Mouse (Mus musculus) retina, embryonic 14.5 days (tissue): ENCODE measurements around the gene Rufy1.
A peak's percentile ranks its signal among the peaks of the same experiment; 100 is the strongest.
"Not testable (repeated sequence)": the region's sequence is repeated elsewhere in the genome, so short reads cannot be mapped to it uniquely, and the experiment has no call there.

Source experiments
- DNase-seq: peaks from one replicate; pipeline ENCODE4 v3.0.0-alpha.2; 2015; ENCODE audit warnings: low spot score

Rufy1 gene

DNA sequence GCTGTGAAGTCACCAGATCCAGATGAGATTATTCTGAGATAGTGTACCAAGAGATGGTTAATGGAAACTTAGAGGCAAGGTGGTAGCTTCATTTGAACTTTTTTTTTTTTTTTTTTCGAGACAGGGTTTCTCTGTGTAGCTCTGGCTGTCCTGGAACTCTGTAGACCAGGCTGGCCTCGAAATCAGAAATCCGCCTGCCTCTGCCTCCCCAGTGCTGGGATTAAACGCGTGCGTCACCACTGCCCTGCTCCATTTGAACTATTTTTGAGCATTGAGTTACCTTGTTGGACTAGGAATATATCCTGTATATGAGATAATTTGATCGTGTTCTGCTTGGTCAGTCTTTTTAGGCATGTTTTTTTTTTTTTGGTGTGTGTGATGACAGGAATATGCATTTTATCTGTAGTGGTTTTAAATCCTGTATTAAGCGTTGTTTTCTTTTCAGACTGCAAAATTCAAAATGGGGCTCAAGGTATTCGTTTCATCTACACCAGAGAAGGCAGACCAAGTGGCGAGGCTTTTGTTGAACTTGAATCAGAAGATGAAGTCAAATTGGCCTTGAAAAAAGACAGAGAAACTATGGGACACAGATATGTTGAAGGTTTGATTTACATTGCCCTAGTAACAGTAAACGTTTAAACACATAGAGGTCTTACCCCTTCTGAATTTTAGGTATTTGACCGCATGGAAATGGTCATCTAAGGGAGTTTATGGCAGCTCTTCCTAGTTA, 51.7 kb downstream of the Rufy1 start:
- DNase-seq: no peak

DNA sequence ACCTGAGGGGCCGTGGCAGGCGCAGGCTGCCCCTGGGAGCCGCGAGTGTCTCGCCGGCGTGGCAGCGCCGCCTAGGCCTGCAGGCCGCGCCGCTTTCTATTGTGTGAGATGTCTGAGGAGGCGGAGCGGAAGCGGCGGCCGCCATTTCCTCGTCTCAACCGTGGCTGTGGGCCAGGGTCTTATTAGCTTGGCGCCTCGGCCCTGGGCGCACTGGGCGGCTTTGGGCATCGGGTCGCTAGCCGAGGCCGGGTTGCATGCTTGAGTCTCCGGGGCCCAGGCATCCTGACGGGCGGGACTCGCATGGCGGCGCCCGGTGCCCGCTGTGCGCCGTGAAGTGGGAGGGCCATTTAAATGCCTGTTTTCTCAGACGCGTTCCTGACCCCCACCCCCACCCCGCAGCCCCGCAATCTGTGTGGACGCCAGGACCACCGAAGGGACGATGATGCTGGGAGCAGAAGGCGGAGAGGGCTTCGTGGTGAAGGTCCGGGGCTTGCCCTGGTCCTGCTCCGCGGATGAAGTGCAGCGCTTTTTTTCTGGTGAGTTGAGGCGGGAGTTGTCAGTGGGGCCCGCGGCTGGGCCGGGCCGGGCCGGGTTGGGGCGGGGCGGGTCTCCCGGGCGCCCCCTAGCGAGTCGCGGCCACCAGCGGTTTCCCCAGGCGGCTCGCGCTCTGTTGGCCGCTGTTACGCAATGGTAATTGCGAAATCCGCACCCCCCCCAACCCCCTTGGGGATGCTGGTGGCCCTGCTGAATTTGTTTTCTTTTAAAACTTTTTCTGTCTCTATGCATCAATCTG, 52.8 kb downstream of the Rufy1 start:
- DNase-seq: peak; percentile 86

- DNase-seq: peak; percentile 100
Measured at GRCm38 (mm10) chr11:50376911-50377891, 53.7 kb downstream of the Rufy1 start, which contains the start of gene Hnrnph1. TSS of gene Hnrnph1 (plus strand) at chr11:50376990.

- no peak for DNase-seq
Measured at GRCm38 (mm10) chr11:50376156-50376790, 54.7 kb downstream of the Rufy1 start.

DNA sequence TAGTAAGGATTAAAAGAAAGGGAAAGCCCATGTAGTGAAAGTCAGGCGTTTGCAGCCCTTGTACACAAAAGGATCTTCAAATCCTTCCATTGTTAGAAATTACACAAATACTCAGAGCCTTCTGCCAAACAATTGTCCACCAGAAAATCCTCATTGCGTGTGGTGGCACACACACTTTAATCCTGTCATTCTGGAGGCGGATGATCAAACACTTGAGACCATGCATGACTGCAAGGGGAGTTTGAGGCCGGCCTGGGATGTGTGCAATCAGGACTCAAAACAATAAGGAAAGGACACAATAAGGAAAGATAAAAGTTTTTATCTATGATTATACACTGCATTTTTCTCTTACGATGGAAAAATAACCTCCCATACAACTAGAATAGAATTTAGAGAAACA, 55.5 kb downstream of the Rufy1 start:
- no peak for DNase-seq

DNA sequence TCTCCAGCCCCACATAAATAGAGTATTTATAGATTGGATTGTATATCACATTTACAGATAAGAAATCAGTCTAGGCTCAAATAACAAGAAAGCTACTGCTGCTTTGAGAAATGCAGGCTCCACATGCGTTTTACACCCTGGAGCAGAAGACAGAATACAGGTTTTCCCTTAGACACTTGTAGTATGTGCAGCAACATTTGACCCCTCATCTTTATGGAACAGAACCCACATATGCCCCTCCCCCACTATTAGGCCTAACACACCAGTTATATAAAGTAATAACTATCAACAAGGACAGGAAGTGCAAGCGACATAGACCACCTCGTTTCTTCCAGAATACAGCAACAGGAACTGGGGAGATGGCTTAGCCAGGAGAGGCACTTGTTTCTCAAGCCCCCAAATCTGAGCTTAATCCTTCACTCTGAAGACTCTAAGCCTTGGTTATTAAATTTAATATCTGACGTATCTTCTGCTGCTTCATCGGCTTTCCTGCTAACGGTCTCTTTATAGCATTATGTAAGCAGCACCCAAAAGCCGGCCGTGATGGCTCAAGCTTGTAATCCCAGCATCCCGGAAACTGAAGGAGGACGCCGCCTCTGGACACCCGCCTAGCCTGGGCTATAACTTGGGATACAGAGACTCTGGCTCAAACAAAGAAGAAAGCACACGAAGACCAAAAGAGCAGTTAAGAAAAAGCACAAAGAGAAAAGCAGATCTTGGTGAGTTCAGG, 56.5 kb downstream of the Rufy1 start:
- DNase-seq: no peak

GRCm38 (mm10) chr11:50373621-50374020, 57.3 kb downstream of the Rufy1 start:
- DNase-seq: no peak

DNA sequence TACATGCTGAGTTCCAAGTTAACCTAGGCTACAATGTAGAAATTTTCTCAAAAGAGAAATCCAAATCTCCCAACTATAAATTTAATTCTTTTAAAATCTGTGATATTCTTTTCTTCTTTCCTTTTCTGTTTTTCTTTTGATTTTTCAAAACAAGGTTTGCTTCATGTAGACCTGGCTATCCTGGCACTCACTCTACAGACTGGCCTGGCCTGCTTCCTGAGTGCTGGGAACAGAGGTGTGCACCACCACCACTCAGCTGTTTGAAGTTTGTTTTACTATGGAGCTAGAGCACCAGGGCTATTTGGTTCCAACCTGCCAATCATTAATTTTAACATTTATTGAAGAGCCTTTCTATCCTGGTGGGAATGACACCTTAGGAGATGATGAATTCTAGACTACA, 57.8 kb downstream of the Rufy1 start:
- no peak for DNase-seq

GRCm38 (mm10) chr11:50371911-50372310, 59.0 kb downstream of the Rufy1 start:
- no peak for DNase-seq

DNA sequence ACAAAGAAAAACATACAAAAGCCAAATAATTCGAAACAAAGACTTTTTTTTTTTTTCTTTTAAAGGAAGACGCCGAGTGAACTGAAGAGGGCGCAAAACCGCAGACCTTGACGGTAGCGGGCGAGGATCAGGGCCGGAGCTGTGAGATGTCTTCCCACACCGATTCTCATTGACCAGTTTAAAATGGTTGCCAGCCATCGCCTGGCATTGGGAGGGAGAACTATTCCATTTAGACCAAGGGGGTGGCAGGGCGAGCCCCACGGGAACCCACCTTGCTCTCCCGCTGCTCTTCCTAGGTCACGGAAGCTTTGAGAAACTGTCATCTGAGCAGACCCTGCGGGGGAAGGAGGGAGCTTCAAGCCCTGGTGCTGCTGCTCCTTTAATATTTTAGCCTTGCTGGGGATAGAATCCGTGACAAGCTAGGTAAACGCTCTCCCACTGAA, 59.5 kb downstream of the Rufy1 start:
- peak; percentile 84 for DNase-seq

GRCm38 (mm10) chr11:50370969-50371368, 60.0 kb downstream of the Rufy1 start:
- peak; percentile 58 for DNase-seq

DNA sequence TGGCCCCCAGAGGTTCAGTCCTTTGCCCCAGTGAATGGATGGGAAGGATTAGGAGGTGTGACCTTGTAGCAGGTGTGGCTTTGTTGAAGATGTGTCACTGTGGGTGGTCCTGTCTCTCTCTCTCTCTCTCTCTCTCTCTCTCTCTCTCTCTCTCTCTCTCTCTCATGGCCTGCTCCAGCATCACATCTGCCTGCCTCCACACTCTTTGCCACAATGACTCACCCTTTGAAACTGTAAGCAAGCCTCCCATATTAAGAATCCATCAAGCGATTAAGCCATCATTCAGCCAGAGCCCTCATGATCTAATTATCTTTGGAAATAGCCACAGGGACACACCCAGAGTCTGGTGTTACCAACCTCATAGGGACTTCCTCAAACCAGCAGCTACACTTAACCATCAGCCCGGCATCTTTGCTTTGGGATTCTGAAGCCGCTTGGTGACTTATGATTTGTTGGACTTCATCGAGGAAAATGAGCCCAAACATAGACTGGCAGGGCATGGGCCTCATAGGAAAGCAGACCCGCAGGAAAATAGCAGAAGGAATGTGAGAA, 61.5 kb downstream of the Rufy1 start:
- DNase-seq: no peak

DNA sequence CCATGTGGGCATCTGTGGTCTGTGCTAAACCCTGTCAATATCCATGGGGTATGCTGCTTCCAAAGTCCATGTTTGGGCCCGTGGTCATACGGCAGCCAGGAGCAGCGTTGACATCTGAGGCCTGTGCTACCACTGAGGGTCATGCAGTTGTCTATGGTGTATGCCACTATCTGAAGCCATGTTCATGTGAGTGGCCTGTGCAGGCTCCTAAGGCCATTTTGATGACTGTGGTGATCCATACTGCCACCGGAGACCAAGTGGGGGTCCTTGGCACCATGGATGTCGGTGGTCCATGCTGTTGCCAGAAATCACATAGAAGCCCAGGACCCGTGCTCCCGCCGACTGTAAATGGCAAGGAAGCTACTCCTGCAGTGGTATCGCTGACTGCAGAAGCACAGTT, 63.4 kb downstream of the Rufy1 start:
- no peak for DNase-seq

- DNase-seq: no peak
Measured at GRCm38 (mm10) chr11:50365322-50365721, 65.6 kb downstream of the Rufy1 start.

GRCm38 (mm10) chr11:50364548-50364947, 66.4 kb downstream of the Rufy1 start:
- DNase-seq: peak; percentile 90

- not testable (repeated sequence) for DNase-seq
Measured at GRCm38 (mm10) chr11:50361282-50361681, 69.6 kb downstream of the Rufy1 start.

DNA sequence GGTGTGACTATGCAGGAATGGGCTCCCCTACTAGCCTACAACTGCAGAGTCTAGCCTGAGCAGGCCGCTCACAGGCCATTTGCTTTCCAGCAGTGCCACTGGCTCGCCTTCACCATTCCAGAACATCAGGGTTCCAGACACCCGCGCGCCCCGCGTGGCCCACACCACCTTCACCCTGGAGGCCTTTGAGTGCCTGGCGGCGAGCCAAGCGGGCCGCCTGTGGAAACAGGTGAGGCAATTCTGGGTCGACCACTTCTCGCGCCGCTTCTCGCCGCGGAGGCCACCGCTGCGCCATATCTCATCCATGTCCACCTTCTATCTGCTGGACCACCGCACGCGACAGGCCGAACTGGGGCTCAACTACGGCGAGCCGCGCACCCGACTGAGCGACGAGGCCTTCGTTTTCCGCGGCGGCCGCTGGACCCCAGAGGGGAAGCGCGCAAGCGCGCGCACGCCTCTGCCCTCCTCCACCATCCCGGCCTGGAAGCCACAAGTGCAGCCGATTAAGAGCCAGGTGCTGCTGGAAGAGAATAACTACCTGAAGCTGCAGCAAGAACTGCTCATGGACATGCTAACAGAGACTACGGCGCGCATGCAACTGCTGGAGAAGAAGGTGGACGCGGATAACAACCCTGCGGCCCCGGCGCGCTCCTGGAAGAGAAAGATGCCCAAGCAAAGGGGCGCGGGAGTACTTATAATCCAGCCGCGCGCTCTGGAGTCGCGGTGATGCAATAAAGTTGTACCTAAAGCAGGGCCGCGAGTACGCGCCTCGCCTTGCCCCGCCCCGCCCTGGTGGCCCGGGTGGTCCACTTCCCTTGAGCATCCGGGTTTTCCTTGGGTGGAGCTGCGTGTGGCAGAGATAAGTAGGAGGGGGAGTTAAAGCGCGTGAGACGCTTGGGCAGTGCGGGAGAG, 71.7 kb downstream of the Rufy1 start:
- peak; percentile 69 for DNase-seq

- DNase-seq: no peak
Measured at GRCm38 (mm10) chr11:50355395-50355794, 75.5 kb downstream of the Rufy1 start.

DNA sequence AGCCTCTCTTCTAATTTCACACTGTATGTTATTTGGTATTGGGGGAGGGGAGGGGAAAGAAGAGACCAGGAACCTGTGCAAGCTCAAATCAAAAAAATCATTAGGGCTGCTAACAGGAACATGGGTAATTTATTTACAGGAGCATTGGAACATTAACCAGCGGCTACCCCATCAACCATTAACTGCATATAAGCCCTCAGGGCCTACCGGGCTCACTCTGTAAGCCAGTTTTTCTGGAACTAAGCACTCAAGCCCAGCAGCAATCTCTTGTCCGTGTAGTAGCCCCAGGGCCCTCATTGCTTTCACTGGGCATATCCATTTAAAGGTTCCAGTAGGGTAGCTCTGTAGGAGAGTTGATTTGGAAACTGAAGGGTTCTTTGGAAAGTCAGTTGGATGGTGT, 76.1 kb downstream of the Rufy1 start:
- no peak for DNase-seq

- no peak for DNase-seq
Measured at GRCm38 (mm10) chr11:50354162-50354561, 76.8 kb downstream of the Rufy1 start, which contains the start of gene Cby3. TSS of gene Cby3 (plus strand) at chr11:50354462.
